Mouse (Mus musculus) ES-CJ7 (cell line): ENCODE measurements at regions not wholly inside any gene's neighbourhood (a gene's known extent, or its start where the extent isn't known, plus 50 kb on each side); places are given as distances from the start of the nearest gene placed in this dataset.

Experiments
- DNase-seq: peaks from one replicate; pipeline ENCODE4 v3.0.0; 2011; ENCODE audit warnings: low read depth, low spot score

DNA sequence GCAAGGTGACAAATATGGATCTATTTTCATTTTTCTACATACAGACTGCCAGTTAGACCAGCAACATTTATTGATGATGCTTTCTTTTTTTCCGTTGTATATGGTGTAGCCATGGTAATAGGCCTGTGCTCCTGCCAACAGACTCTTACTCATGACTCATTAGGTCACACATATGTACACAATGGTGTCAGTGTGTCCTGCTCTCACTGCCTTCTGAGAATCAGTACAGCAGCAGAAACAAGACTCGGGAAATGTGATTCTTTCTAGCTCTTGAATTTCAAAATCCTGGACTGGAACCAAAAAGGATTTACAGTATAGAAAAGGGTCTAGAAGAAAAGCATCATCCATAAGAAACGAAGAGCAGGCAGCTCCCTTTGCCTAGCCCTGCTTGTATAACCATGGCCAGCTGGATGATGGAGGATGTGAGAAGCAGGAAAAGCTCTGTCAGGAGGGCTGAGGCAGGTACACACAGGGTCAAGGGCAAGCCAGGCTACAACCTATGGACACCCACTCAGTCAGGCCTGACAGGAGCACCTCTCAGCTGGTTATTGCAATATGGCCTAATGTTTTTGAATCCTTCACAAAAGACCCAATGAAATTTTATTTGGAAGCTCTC, 132.2 kb downstream of the Tmem17 start:
- no peak for DNase-seq

DNA sequence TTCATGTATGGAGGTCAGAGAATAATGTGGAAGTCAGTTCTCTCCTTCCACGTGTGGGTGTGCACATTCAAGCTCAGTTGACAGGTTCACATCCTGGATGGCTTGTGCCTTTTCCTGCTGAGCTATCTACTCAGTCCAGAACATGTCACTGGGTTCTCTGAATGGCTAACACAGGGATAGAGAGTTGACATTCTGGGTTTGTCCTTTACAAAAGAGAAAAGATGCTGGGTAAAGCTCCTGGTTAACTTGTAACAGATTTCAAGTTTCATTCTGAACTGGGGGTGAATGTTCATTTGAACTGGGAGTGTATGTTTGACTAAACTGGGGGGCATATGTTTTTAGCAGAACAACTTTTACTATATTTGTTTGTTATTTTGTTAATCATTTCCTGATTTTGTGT, 133.0 kb downstream of the Tmem17 start:
- no peak for DNase-seq

DNA sequence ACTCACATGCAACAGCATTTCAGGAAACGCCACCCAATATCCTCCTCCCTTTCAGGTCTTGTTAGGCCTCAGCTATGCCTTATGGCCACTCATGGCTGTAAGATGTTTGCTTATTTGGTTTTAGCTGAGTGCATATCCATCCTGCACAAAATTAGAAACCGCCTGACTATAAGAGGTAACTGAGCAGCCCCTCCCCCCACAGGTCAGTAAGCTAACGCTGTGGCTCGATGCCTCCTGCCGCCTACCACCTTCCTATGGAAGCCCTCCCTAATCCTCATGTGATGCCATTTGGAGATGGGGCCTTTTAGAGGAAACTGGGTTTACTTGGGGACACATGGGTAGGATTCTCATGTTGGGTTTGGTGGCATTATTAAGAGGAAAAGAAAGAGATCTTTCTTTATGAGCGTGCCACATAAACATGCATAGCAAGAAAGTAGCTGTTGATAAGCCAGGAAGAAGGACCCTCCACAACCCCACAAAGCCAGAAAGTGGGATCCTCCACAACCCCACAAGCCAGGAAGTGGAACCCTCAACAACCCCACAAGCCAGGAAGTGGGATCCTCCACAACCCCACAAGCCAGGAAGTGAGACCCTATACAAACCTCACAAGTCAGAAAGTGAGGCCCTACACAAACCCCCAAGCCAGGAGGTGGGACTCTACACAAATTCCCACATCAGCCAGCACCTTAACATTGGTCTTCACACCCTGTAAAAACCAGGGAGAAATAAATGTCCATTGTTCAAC, 134.5 kb downstream of the Tmem17 start:
- no peak for DNase-seq

DNA sequence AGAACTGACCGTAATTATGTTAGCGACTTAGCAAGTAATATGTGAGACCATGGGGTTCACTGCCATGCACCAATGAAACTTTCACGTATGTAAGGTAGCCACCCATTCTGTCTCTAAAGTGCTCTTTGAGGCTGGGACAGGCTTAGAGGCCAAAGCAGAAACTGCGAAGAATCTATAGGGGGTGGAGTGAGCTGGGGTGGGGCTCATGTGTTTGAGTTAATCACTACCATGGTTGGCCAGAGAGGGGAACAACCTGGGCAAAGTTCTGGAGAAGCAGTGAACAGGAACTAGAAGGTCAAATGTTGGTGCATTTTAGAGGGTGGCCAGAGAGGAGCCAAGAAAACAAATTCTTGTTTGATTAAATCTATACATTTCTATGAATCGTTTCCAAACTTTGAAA, 136.4 kb downstream of the Tmem17 start:
- DNase-seq = no peak

DNA sequence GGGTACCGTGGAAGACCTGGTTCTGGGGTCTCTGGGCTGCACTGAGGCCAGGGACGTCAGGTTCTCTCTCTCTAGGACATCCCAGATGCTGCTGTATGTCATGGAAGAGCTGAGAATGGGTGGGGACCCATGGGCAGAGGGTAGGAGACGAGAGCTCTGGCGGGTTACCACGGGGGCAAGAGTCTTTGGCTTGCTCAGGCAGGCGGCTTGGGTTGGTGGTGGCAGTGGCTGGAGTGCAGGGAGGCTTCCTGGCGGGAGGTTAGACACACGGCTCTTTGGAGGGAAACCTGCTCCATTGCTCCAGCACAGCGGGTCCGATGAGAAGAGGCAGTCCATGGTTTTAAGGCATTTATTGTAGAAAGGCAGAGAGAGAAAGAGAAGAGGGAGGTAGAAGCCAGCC, 138.9 kb downstream of the Tmem17 start:
- DNase-seq = no peak

DNA sequence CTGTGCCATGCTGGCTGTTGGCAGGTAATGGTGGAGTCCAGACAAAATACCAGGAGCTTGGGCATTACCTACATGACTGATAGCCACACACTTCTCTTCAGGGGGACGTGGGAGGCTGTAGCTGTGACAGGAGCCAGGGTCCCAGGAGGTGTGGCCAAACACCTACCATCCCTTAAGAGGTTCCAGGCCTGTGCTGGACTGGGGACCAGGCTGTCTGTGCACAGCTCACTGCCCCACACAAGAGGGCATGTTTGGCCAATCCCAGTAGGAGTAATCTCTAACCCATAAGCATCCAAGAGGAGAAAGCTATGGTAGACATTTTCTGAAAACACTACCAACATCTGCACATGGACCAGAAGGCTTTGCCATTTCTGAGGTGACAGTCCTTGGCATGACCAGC, 139.4 kb downstream of the Tmem17 start:
- DNase-seq = no peak

DNA sequence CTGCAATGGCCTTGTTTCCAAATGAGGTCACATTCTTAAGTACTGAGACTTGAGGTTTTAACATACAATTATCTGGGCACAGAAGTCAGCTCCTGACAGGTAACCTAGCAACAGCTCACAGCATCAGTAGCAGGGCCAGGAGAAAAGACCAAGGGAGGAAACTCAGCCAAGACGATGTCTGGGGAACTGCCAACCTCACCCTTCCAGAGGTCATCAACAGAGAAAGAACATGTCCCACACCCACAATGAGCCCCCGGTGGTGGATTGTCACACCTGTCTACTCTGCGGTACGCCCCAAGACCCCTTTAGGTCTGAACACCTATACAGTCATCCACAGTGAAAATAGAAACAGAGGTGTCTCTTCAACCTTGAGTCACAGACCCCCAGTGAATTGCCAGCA, 140.0 kb downstream of the Tmem17 start:
- DNase-seq = no peak

DNA sequence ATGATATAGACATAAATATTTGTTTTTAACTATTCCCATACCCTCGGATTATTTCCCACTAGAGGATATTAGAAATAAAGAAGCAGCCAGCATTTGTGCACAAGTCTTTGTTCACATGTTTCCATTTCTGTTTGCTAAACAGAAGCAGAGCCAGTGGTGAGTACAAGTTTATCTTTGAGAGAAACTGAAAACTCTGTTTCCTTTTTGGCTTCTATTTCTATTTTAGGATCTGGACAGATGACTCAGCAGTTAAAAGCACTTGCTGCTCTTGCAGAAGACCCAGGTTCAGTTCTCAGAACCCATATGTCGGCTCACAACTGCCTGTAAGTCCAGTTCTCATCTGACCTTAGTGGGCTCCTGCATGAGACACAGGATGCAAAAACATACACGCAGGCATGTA, 141.0 kb downstream of the Tmem17 start:
- no peak for DNase-seq

DNA sequence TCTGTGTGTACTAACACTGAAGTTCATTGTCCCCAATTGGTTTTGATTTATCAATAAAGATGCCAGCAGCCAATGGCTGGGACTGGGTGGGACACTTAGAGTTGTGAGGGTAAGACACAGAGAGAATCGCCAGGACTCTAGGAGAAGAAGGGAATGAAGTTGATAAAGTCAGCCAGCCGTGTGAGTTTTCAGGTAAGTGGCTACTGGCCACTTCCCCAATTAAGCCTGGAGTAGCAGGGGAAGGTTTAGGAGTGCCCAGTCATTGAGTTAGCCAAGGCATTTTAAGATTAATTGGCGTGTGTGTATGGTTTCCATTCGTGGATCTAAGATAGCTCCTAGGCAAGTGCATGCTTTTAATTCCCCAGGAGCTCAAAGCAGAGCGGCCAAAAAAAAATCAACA, 141.5 kb downstream of the Tmem17 start:
- DNase-seq = no peak

DNA sequence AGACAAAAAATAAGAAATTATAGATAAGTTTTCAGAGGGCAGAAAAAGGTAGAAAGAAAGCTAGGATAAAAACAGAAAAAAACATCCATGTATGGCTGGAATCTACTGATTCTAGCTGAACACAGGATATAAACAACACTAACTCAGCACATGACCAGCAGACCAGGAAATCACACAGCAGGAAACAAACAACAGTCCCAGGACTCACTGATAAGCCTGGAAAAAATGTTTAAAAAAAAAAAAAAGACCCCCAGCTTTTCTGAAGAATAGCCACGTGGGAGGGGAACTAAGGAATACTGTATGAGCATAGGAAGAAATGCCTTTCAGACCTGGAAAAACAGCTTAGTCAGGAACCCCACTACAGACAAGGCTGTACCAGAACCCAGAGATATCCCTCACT, 145.7 kb downstream of the Tmem17 start:
- DNase-seq = no peak

DNA sequence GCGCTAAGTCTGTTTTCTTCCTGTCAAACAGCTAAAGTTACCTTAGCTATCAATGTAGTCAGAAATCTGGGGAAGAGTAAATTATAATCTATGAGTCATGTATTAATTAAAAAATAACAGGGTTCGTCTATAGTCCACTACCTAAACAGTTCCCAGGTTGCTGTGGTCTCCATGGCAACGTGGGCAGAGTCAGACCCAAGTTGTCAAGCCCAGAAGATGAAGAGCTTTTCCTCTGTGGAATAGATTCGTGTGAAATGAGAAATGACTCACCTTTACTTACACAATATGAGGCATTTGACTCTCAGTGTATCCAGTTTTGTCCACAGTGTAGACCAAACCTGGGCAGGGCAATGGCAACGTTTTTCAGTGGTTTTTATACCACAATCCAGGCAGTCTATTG, 149.2 kb downstream of the Tmem17 start:
- no peak for DNase-seq

DNA sequence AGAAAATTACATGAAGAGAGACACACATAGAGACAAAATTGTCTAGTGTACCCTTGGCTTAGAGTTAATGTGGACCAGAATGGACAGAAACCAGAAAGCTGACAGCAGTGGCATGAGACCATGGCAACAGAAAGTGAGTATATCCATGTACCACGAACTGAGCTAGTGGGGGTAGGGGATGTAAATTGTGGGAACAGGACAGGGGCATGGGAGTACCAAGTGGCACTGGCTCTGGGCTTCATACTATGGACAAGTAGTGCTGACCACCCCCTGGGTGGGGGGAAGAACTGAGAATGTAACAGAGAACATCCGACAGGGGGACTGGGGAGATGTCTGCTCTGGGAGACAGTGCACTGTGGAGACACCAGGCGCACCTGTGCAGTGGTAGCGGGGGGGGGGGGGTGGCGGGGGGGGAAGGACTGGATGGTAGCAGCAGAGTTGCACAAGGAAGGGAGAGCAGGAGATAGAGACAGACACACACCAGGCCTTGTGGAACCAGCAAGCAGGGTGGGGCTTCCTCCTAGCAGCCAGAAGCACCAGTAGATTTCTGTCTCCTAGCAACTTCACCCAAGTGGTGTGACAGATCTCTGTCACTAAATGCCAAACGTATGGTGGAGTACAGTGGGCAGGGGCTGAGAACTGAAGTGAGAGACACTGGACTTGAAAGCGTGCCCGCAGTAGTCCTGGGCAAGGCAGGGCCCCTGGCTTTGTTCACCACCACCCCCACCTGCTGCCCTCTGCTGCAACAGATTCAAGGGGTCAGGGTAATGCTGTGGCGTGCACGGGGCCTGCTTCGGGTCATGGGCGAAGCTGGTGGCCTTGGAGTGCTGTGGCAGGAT, 150.0 kb downstream of the Tmem17 start:
- no peak for DNase-seq

DNA sequence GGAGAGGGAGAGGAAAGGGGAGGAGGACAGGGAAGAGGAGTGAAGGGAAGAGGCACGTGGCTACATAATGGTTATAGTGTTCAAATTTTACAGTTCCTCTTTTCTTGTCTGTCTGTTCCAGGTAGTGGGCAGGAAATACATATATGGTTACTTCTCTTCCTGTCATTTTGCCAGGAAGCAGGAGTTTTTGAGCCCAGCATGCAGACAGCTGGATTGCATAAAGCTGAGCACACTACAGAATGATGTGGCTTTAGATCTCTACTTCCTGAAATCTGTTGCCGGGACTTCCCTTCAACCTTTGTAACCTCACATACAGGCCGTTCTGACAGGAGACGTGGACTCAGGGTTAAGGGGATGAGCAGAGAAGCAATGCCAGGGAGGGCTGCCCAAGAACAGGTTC, 154.1 kb downstream of the Tmem17 start:
- DNase-seq = no peak

DNA sequence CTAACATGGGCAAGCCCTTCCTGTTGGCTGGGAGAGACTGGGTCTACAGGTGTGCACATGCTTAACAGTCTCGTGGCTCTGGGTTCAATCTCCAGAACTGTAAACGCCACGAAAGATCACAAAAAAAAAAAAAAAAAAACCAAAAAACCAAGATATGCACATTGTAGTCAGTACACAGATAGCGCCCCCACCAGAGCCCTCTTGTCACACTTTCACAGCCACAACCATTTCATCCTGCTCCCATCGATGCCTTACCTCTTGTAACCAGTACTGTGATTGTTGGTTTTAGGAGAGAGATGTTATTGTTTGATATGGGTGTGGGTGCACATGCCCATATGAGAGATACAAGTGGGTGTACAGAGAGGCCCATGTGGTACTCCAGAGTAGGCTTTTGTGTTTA, 154.5 kb downstream of the Tmem17 start:
- no peak for DNase-seq

DNA sequence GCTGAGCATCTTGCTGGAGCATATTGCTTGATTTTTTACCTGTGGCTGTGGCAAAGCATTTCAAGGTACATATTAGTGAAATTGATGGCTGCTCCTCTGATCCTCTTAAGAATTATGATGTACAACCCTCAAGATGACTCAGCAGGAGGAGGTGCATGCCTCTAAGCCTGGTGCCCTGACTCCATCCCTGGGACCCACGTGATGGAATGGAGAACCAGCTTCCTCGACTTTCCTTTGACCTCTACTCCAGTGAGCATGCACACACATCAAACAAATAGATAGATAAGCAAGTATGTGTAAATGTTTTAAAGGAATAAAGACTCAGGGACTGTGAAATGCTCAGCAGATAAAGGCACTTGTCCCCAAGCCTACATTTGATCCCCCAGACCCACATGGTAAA, 156.3 kb downstream of the Tmem17 start:
- no peak for DNase-seq

DNA sequence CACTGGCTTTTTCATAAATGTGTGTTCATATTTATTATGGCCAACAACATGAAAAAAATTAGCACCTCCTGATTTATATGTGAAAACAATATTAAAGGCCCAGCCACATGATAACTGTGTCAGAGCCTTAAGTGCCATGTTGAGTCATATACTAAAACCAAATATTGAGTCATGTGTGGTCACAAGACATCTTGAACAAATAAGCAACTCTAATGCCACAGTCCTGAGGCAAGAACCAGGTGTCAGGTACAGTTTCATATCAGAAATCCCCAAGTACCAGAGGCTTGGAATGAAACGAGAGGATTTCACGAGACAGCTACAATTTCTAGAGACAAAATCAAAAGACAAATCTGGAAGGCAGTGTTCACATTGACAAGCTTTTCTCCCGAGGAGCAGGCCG, 157.4 kb downstream of the Tmem17 start:
- DNase-seq = no peak

DNA sequence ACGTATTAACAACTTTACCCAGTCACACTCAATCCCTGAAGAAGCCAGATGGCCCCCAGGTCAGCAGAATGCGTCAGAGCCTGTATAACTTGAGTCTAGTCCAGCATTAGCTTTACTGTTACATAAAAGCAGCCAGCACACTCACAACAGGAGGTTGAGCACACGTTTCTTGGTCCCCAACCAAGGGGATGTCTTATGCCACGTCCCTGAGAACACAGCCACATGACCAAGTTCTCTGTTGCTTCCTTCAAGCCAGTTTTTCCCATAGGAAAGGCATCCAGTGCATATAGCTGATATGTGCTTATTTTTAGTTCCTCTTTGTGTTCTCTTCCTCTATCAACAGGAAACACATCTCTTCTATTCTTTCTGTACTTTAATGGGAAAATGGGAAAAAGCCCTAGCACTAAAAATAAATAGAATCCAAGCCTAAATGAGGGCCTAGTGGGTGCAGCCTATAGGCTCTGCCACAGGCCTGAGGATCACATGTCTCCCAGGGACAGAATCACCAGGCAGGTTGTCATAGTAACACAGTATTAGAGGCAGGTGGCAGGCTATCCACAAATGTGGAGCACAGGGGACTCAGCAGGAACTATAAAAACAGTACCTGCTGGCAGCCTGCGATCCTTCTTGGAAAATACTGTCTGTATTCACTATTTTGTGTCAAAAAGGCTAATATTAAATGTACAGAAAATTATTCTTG, 160.1 kb downstream of the Tmem17 start:
- no peak for DNase-seq

DNA sequence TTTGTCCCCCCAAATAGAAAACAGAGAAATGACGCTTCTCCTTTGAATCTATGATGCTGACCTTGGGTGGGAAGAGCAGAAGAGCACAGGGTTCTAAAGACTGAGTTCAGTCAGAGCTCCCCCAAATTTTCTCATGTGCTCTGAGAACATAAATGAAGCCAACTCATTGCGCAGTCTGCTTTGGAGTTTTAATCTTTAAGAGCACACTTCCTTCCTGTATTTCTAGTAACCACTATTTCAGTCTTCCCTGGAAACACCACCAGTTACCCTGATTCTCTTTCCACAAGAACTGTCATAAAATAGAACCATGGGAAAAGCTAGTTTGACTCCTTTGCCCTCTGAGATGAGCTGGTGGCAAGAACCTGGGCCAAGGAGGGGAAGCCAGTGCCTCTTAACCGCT, 163.2 kb downstream of the Tmem17 start:
- no peak for DNase-seq

DNA sequence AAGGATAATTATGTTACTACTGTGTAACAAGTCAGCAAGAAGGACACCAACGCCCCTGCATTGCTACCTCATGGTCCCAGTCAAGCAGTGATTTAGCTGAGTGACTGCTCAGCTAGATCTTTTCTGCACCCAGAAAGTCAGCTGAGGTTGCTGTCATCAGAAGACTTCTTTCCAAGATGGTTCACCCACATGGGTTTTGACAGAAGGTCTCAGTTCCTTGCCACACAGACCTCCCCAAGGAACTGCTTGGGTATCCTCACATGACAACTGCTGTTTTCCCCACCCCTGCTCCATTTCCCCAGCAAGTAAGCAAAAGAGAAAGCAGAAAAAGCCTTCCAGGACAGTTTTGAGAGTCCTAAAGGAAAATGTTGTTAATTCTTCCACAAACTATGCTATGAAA, 163.9 kb downstream of the Tmem17 start:
- no peak for DNase-seq

DNA sequence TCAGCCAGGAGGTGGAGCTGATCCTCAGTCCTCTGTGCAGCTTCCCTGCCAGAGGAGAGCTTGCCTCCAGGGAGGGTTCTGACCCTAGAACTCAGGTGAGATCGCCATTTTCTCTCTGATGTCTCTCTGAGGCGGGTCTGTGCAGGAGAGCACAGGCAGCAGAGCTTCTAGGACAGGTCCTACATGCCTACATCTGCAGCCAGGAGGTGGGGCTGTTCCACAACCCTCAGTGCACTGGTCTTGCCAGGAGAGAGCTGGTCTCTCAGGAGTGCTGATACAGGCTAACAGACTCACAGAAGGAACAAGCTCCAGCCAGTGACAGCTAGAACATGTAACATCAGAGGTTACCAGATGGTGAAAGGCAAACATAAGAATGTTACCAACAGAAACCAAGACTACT, 165.4 kb downstream of the Tmem17 start:
- peak; percentile 55 for DNase-seq

DNA sequence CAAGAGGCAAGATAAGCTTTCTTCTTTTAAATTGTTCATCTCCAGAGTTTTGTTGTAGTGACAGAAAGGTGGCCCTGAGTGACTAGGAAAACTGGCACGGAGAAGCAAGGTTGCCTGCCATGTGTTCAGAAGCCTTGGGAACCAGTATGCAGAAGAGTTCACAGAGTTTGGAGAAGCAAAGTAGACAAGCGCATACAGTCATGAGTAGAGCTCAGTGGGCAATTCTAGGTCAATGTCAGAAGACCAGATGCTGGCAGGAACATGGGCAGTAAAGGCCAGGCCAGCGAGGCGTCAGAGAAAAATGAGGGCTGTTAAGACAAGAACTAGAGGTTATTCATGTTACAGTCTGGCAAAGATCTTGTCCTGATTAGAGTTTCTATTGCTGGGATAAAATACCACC, 172.7 kb downstream of the Tmem17 start:
- no peak for DNase-seq

DNA sequence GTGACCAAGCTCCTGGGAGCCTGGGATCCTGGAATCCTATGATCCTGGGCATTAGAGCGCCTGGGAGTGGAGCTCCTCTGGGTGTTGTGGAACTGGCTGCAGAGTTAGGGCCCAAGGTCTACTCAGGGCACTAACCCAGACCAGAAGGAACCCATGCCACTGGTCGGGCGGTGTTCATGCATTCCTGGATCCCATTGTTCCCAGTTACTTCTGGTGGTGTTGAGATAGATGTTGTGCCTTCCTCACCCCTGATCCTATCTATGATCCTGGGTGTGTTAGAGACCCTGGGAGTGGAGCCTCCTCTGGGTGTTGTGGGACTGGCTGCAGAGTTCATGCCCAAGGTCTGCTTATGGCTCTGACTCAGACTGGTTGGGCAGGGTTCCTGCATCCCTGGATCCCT, 169.9 kb downstream of the B3gnt2 start:
- DNase-seq = no peak
